Mouse (Mus musculus): Measurements from ENCODE around the gene Myrip. TPM values are rescaled to one million over a fixed set of nuclear protein-coding genes. Genes with fewer than 3 reads are reported as not detected.

Myrip gene
- polyA plus RNA-seq, 1 experiment from 2014 or later: 0.84 TPM

GRCm38 (mm10) chr9:120501191-120501902 is 200.0 kb downstream of the Myrip start:
- Histone ChIP-seq H3K4me3 (replicated peaks) (no peak overlapping the region), H3K27ac (replicated peaks) (no peak overlapping the region), H3K4me1 (peaks cover 3% of the 10 kb centered on the region; the same call in 1 of the 2 replicates), H3K36me3 (no peaks in the 10 kb centered on the region), H3K27me3 (no peaks in the 10 kb centered on the region), H3K4me2 (replicated peaks) (no peak overlapping the region), H3K9ac (no peak overlapping the region), H3K9me3 (replicated peaks) (0 out of 2 replicates have a peak, but pooled peaks cover under 1% of the 10 kb centered on the region)
- 31% methylated on average over 10 of the region's 10 CpGs for WGBS
- ATAC-seq (ENCODE audit: insufficient number of reproducible peaks, low FRiP score, low TSS enrichment, low read depth): no peak

GRCm38 (mm10) chr9:120502013-120502412 is 200.7 kb downstream of the Myrip start:
- H3K4me1 ChIP-seq: peaks cover 3% of the 10 kb centered on the region; the same call in 1 of the 2 replicates
- no peak overlapping the region for H3K9ac ChIP-seq
- no peak overlapping the region for H3K4me2 ChIP-seq (replicated peaks)
- H3K27me3 ChIP-seq: no peaks in the 10 kb centered on the region
- H3K36me3 ChIP-seq: no peaks in the 10 kb centered on the region
- no peak for ATAC-seq (ENCODE audit: insufficient number of reproducible peaks, low FRiP score, low TSS enrichment, low read depth)
- 0 out of 2 replicates have a peak, but pooled peaks cover 5% of the 10 kb centered on the region for H3K9me3 ChIP-seq (replicated peaks)
- 9% methylated on average over 8 of the region's 8 CpGs for WGBS
- H3K27ac ChIP-seq (replicated peaks): no peak overlapping the region
- H3K4me3 ChIP-seq (replicated peaks): no peak overlapping the region

- no peaks in the 10 kb centered on the region for H3K27me3 ChIP-seq
- H3K27ac ChIP-seq (replicated peaks): no peak overlapping the region
- no peak overlapping the region for H3K9ac ChIP-seq
- no peaks in the 10 kb centered on the region for H3K36me3 ChIP-seq
- no peak overlapping the region for H3K4me2 ChIP-seq (replicated peaks)
- H3K4me3 ChIP-seq (replicated peaks): no peak overlapping the region
- ATAC-seq (ENCODE audit: insufficient number of reproducible peaks, low FRiP score, low TSS enrichment, low read depth): no peak
- WGBS: 77% methylated on average over 2 of the region's 2 CpGs
- peaks cover 3% of the 10 kb centered on the region; the same call in 1 of the 2 replicates for H3K4me1 ChIP-seq
- H3K9me3 ChIP-seq (replicated peaks): 0 out of 2 replicates have a peak, but pooled peaks cover 5% of the 10 kb centered on the region
Measured at GRCm38 (mm10) chr9:120504423-120504822, 203.1 kb downstream of the Myrip start.

GRCm38 (mm10) chr9:120511781-120512180 is 210.5 kb downstream of the Myrip start:
- ATAC-seq (ENCODE audit: insufficient number of reproducible peaks, low FRiP score, low TSS enrichment, low read depth): no peak
- Histone ChIP-seq H3K4me1 (no peaks in the 10 kb centered on the region), H3K4me2 (replicated peaks) (no peak overlapping the region), H3K4me3 (replicated peaks) (no peak overlapping the region), H3K27me3 (no peaks in the 10 kb centered on the region), H3K36me3 (no peaks in the 10 kb centered on the region), H3K27ac (replicated peaks) (no peak overlapping the region), H3K9ac (no peak overlapping the region), H3K9me3 (replicated peaks) (no peaks in the 10 kb centered on the region)
- 68% methylated on average over 3 of the region's 3 CpGs for WGBS

- Histone ChIP-seq H3K9me3 (replicated peaks) (no peaks in the 10 kb centered on the region), H3K4me3 (replicated peaks) (no peak overlapping the region), H3K27me3 (no peaks in the 10 kb centered on the region), H3K4me1 (no peaks in the 10 kb centered on the region), H3K9ac (no peak overlapping the region), H3K4me2 (replicated peaks) (no peak overlapping the region), H3K27ac (replicated peaks) (no peak overlapping the region), H3K36me3 (no peaks in the 10 kb centered on the region)
- ATAC-seq (ENCODE audit: insufficient number of reproducible peaks, low FRiP score, low TSS enrichment, low read depth): no peak
- 72% methylated on average over 8 of the region's 8 CpGs for WGBS
Measured at GRCm38 (mm10) chr9:120516720-120517119, 215.4 kb downstream of the Myrip start.

GRCm38 (mm10) chr9:120518946-120519345 is 217.6 kb downstream of the Myrip start:
- no peak for ATAC-seq (ENCODE audit: insufficient number of reproducible peaks, low FRiP score, low TSS enrichment, low read depth)
- Histone ChIP-seq H3K4me1 (no peaks in the 10 kb centered on the region), H3K27me3 (no peaks in the 10 kb centered on the region), H3K4me2 (replicated peaks) (no peak overlapping the region), H3K36me3 (no peaks in the 10 kb centered on the region), H3K9ac (no peak overlapping the region), H3K27ac (replicated peaks) (no peak overlapping the region), H3K4me3 (replicated peaks) (no peak overlapping the region), H3K9me3 (replicated peaks) (no peaks in the 10 kb centered on the region)
- 70% methylated on average over 3 of the region's 3 CpGs for WGBS

- ATAC-seq (ENCODE audit: insufficient number of reproducible peaks, low FRiP score, low TSS enrichment, low read depth): no peak
- Histone ChIP-seq H3K4me2 (replicated peaks) (no peak overlapping the region), H3K4me1 (no peaks in the 10 kb centered on the region), H3K27ac (replicated peaks) (no peak overlapping the region), H3K9me3 (replicated peaks) (no peaks in the 10 kb centered on the region), H3K27me3 (no peaks in the 10 kb centered on the region), H3K36me3 (no peaks in the 10 kb centered on the region), H3K9ac (no peak overlapping the region), H3K4me3 (replicated peaks) (no peak overlapping the region)
- WGBS: 38% methylated on average over 19 of the region's 19 CpGs
Measured at GRCm38 (mm10) chr9:120519469-120520125, 218.3 kb downstream of the Myrip start.

GRCm38 (mm10) chr9:120521161-120521560 is 219.8 kb downstream of the Myrip start:
- Histone ChIP-seq H3K9me3 (replicated peaks) (no peaks in the 10 kb centered on the region), H3K27ac (replicated peaks) (no peak overlapping the region), H3K4me2 (replicated peaks) (no peak overlapping the region), H3K36me3 (no peaks in the 10 kb centered on the region), H3K9ac (no peak overlapping the region), H3K4me3 (replicated peaks) (no peak overlapping the region), H3K4me1 (no peaks in the 10 kb centered on the region), H3K27me3 (no peaks in the 10 kb centered on the region)
- no peak for ATAC-seq (ENCODE audit: insufficient number of reproducible peaks, low FRiP score, low TSS enrichment, low read depth)
- 86% methylated on average over 1 of the region's 1 CpGs for WGBS

Other genes starting within 250 kb of the Myrip start
- 15.7 and 17.1 TPM in 2 replicates for gene Cx3cr1, start 231.6 kb upstream of the Myrip start, polyA plus RNA-seq (2015; fragmentation: Nextera tagmentation; extraction: Ambion mirVana)
- gene Ccr8, start 209.4 kb upstream of the Myrip start, polyA plus RNA-seq (2015; fragmentation: Nextera tagmentation; extraction: Ambion mirVana): 3.0 and 3.8 TPM in 2 replicates
- gene Slc25a38, start 191.1 kb upstream of the Myrip start, polyA plus RNA-seq (2015; fragmentation: Nextera tagmentation; extraction: Ambion mirVana): 28.4 and 30.1 TPM in 2 replicates
- gene Rpsa, start 173.8 kb upstream of the Myrip start, polyA plus RNA-seq (2015; fragmentation: Nextera tagmentation; extraction: Ambion mirVana): 1,545 and 1,556 TPM in 2 replicates
- 0.40 and 0.56 TPM in 2 replicates for gene Mobp, start 151.8 kb upstream of the Myrip start, polyA plus RNA-seq (2015; fragmentation: Nextera tagmentation; extraction: Ambion mirVana)
- gene Eif1b, start 190.7 kb downstream of the Myrip start, polyA plus RNA-seq (2015; fragmentation: Nextera tagmentation; extraction: Ambion mirVana): 146 and 158 TPM in 2 replicates
- gene Entpd3, start 238.3 kb downstream of the Myrip start, polyA plus RNA-seq (2015; fragmentation: Nextera tagmentation; extraction: Ambion mirVana): 6.6 and 7.7 TPM in 2 replicates

Measured in embryonic facial prominence, embryonic 15.5 days (tissue).